Mouse (Mus musculus): ENCODE data around the gene Ptbp3. TPM values are rescaled to one million over a fixed set of nuclear protein-coding genes. Genes with fewer than 3 reads are reported as not detected.

Ptbp3 gene
- polyA plus RNA-seq, 1 experiment from 2014 or later: 66.9 TPM

GRCm38 (mm10) chr4:59461116-59461727, 87.9 kb downstream of the Ptbp3 start:
- Histone ChIP-seq H3K36me3 (no peaks in the 10 kb centered on the region), H3K27ac (peak overlapping the region; percentile 41), H3K4me1 (replicated peaks) (peaks cover 15% of the 10 kb centered on the region), H3K27me3 (replicated peaks) (no peaks in the 10 kb centered on the region), H3K9ac (no peak overlapping the region), H3K4me3 (replicated peaks) (no peak overlapping the region), H3K9me3 (no peaks in the 10 kb centered on the region), H3K4me2 (replicated peaks) (no peak overlapping the region; the same call in 1 of the 2 replicates)
- peak; percentile 88 for ATAC-seq
- WGBS: 56% methylated on average over 11 of the region's 11 CpGs

- Histone ChIP-seq H3K4me2 (replicated peaks) (no peak overlapping the region), H3K27ac (no peak overlapping the region), H3K4me3 (replicated peaks) (no peak overlapping the region), H3K9me3 (no peaks in the 10 kb centered on the region), H3K36me3 (no peaks in the 10 kb centered on the region), H3K27me3 (replicated peaks) (no peaks in the 10 kb centered on the region), H3K9ac (no peak overlapping the region), H3K4me1 (replicated peaks) (peaks cover 15% of the 10 kb centered on the region)
- no peak for ATAC-seq
- 56% methylated on average over 13 of the region's 13 CpGs for WGBS
These were observed 89.8 kb downstream of the Ptbp3 start for GRCm38 (mm10) chr4:59459216-59459955.

GRCm38 (mm10) chr4:59457941-59458340, 91.2 kb downstream of the Ptbp3 start:
- no peak; the same call in 1 of the 2 replicates for ATAC-seq
- Histone ChIP-seq H3K4me3 (replicated peaks) (no peak overlapping the region), H3K27me3 (replicated peaks) (no peaks in the 10 kb centered on the region), H3K27ac (no peak overlapping the region), H3K4me1 (replicated peaks) (peaks cover 15% of the 10 kb centered on the region), H3K36me3 (no peaks in the 10 kb centered on the region), H3K4me2 (replicated peaks) (0 out of 2 replicates have a peak overlapping the region, but pooled peaks have one; percentile 3), H3K9ac (no peak overlapping the region), H3K9me3 (no peaks in the 10 kb centered on the region)
- WGBS: 36% methylated on average over 9 of the region's 9 CpGs

- no peaks in the 10 kb centered on the region for H3K9me3 ChIP-seq
- no peaks in the 10 kb centered on the region for H3K27me3 ChIP-seq (replicated peaks)
- H3K4me2 ChIP-seq (replicated peaks): no peak overlapping the region
- no peaks in the 10 kb centered on the region for H3K36me3 ChIP-seq
- ATAC-seq: no peak
- no peak overlapping the region for H3K27ac ChIP-seq
- 87% methylated on average over 5 of the region's 5 CpGs for WGBS
- no peak overlapping the region for H3K9ac ChIP-seq
- no peak overlapping the region for H3K4me3 ChIP-seq (replicated peaks)
- H3K4me1 ChIP-seq (replicated peaks): peaks cover 10% of the 10 kb centered on the region
These were observed 92.1 kb downstream of the Ptbp3 start for GRCm38 (mm10) chr4:59457091-59457490.

GRCm38 (mm10) chr4:59455465-59455864, 93.7 kb downstream of the Ptbp3 start:
- no peaks in the 10 kb centered on the region for H3K27me3 ChIP-seq (replicated peaks)
- 43% methylated on average over 2 of the region's 2 CpGs for WGBS
- no peak overlapping the region for H3K4me2 ChIP-seq (replicated peaks)
- ATAC-seq: no peak
- H3K36me3 ChIP-seq: no peaks in the 10 kb centered on the region
- no peaks in the 10 kb centered on the region for H3K9me3 ChIP-seq
- H3K9ac ChIP-seq: no peak overlapping the region
- H3K27ac ChIP-seq: no peak overlapping the region
- no peak overlapping the region for H3K4me3 ChIP-seq (replicated peaks)
- H3K4me1 ChIP-seq (replicated peaks): no peaks in the 10 kb centered on the region; the same call in none of the 2 replicates

GRCm38 (mm10) chr4:59454046-59454445, 95.1 kb downstream of the Ptbp3 start:
- Histone ChIP-seq H3K27me3 (replicated peaks) (no peaks in the 10 kb centered on the region), H3K4me1 (replicated peaks) (no peaks in the 10 kb centered on the region; the same call in 1 of the 2 replicates), H3K9me3 (no peaks in the 10 kb centered on the region), H3K4me2 (replicated peaks) (no peak overlapping the region), H3K4me3 (replicated peaks) (no peak overlapping the region), H3K27ac (no peak overlapping the region), H3K9ac (no peak overlapping the region), H3K36me3 (no peaks in the 10 kb centered on the region)
- ATAC-seq: no peak
- WGBS: 54% methylated on average over 3 of the region's 3 CpGs

- Histone ChIP-seq H3K9me3 (no peaks in the 10 kb centered on the region), H3K4me2 (replicated peaks) (0 out of 2 replicates have a peak overlapping the region, but pooled peaks have one; percentile 3), H3K27ac (peak overlapping the region; percentile 53), H3K4me3 (replicated peaks) (no peak overlapping the region), H3K9ac (no peak overlapping the region), H3K4me1 (replicated peaks) (peaks cover 6% of the 10 kb centered on the region; the same call in 1 of the 2 replicates), H3K36me3 (no peaks in the 10 kb centered on the region), H3K27me3 (replicated peaks) (no peaks in the 10 kb centered on the region)
- peak; percentile 91 for ATAC-seq
- WGBS: 48% methylated on average over 8 of the region's 8 CpGs
These were observed 96.6 kb downstream of the Ptbp3 start for GRCm38 (mm10) chr4:59452503-59452933.

- 82% methylated on average over 3 of the region's 3 CpGs for WGBS
- H3K27ac ChIP-seq: no peak overlapping the region
- ATAC-seq: no peak
These were observed 98.3 kb downstream of the Ptbp3 start for GRCm38 (mm10) chr4:59450906-59451305.

GRCm38 (mm10) chr4:59450234-59450854, 98.8 kb downstream of the Ptbp3 start:
- Histone ChIP-seq H3K4me2 (replicated peaks) (no peak overlapping the region), H3K4me1 (replicated peaks) (peaks cover 9% of the 10 kb centered on the region; the same call in 1 of the 2 replicates), H3K36me3 (no peaks in the 10 kb centered on the region), H3K9me3 (no peaks in the 10 kb centered on the region), H3K9ac (no peak overlapping the region), H3K27me3 (replicated peaks) (no peaks in the 10 kb centered on the region), H3K27ac (no peak overlapping the region), H3K4me3 (replicated peaks) (no peak overlapping the region)
- no peak for ATAC-seq
- WGBS: 80% methylated on average over 6 of the region's 6 CpGs

More at GRCm38 (mm10) chr4:59450906-59451305, 98.3 kb downstream of the Ptbp3 start:
- Histone ChIP-seq H3K9me3 (no peaks in the 10 kb centered on the region), H3K4me2 (replicated peaks) (no peak overlapping the region), H3K4me3 (replicated peaks) (no peak overlapping the region), H3K9ac (no peak overlapping the region), H3K36me3 (no peaks in the 10 kb centered on the region), H3K27me3 (replicated peaks) (no peaks in the 10 kb centered on the region), H3K4me1 (replicated peaks) (peaks cover 6% of the 10 kb centered on the region; the same call in 1 of the 2 replicates)

GRCm38 (mm10) chr4:59447296-59447695, 101.9 kb downstream of the Ptbp3 start:
- no peak overlapping the region for H3K4me3 ChIP-seq (replicated peaks)
- H3K4me2 ChIP-seq (replicated peaks): no peak overlapping the region
- no peak for ATAC-seq
- no peaks in the 10 kb centered on the region for H3K9me3 ChIP-seq
- 58% methylated on average over 1 of the region's 1 CpGs for WGBS
- H3K4me1 ChIP-seq (replicated peaks): peaks cover 9% of the 10 kb centered on the region; the same call in 1 of the 2 replicates
- no peak overlapping the region for H3K9ac ChIP-seq
- no peaks in the 10 kb centered on the region for H3K36me3 ChIP-seq
- H3K27me3 ChIP-seq (replicated peaks): no peaks in the 10 kb centered on the region
- no peak overlapping the region for H3K27ac ChIP-seq

- no peaks in the 10 kb centered on the region for H3K9me3 ChIP-seq
- no peak overlapping the region for H3K4me3 ChIP-seq (replicated peaks)
- H3K27me3 ChIP-seq (replicated peaks): no peaks in the 10 kb centered on the region
- H3K4me2 ChIP-seq (replicated peaks): no peak overlapping the region
- H3K27ac ChIP-seq: no peak overlapping the region
- WGBS: 52% methylated on average over 6 of the region's 6 CpGs
- no peaks in the 10 kb centered on the region for H3K36me3 ChIP-seq
- H3K9ac ChIP-seq: no peak overlapping the region
- ATAC-seq: no peak
- H3K4me1 ChIP-seq (replicated peaks): peaks cover 9% of the 10 kb centered on the region; the same call in 1 of the 2 replicates
These were observed 103.6 kb downstream of the Ptbp3 start for GRCm38 (mm10) chr4:59445516-59445915.

GRCm38 (mm10) chr4:59444994-59445393, 104.2 kb downstream of the Ptbp3 start:
- Histone ChIP-seq H3K9ac (no peak overlapping the region), H3K4me1 (replicated peaks) (peaks cover 9% of the 10 kb centered on the region; the same call in 1 of the 2 replicates), H3K27me3 (replicated peaks) (no peaks in the 10 kb centered on the region), H3K27ac (no peak overlapping the region), H3K9me3 (no peaks in the 10 kb centered on the region), H3K36me3 (no peaks in the 10 kb centered on the region), H3K4me2 (replicated peaks) (no peak overlapping the region), H3K4me3 (replicated peaks) (no peak overlapping the region)
- 60% methylated on average over 3 of the region's 3 CpGs for whole genome bisulfite sequencing
- ATAC-seq: no peak

Measured in intestine, embryonic 15.5 days (tissue).